Mouse (Mus musculus): ENCODE data around the gene Tyms. TPM values are rescaled to one million over a fixed set of nuclear protein-coding genes. Genes with fewer than 3 reads are reported as not detected.
A peak's percentile ranks its signal among the peaks of the same experiment; 100 is the strongest.
"Not testable (repeated sequence)": the region's sequence is repeated elsewhere in the genome, so short reads cannot be mapped to it uniquely, and the experiment has no call there.

The Tyms gene
- polyA plus RNA-seq, 1 experiment from 2014 or later: 67.9 TPM

- no peaks in the 10 kb centered on the region for H3K27me3 ChIP-seq
- H3K4me3 ChIP-seq: no peak overlapping the region
- no peaks in the 10 kb centered on the region for H3K4me1 ChIP-seq (replicated peaks)
- no peaks in the 10 kb centered on the region for H3K36me3 ChIP-seq
- no peak overlapping the region for H3K27ac ChIP-seq
- 76% methylated on average over 6 of the region's 6 CpGs for WGBS
- no peak overlapping the region for H3K9ac ChIP-seq
- no peak overlapping the region for H3K4me2 ChIP-seq
- ATAC-seq (ENCODE audit: low FRiP score): no peak
- H3K9me3 ChIP-seq: no peaks in the 10 kb centered on the region
Observed at GRCm38 (mm10) chr5:30095731-30096130, 22.3 kb upstream of the Tyms start.

- Histone ChIP-seq H3K4me2 (no peak overlapping the region), H3K4me3 (no peak overlapping the region), H3K4me1 (replicated peaks) (no peaks in the 10 kb centered on the region), H3K9ac (no peak overlapping the region), H3K9me3 (no peaks in the 10 kb centered on the region), H3K27me3 (no peaks in the 10 kb centered on the region), H3K27ac (no peak overlapping the region), H3K36me3 (no peaks in the 10 kb centered on the region)
- ATAC-seq (ENCODE audit: low FRiP score): no peak
- WGBS: 65% methylated on average over 2 of the region's 2 CpGs
Observed at GRCm38 (mm10) chr5:30094399-30094798, 21.0 kb upstream of the Tyms start.

GRCm38 (mm10) chr5:30092701-30093100 is 19.3 kb upstream of the Tyms start:
- H3K4me2 ChIP-seq: no peak overlapping the region
- no peaks in the 10 kb centered on the region for H3K36me3 ChIP-seq
- H3K27ac ChIP-seq: no peak overlapping the region
- ATAC-seq (ENCODE audit: low FRiP score): no peak
- H3K4me3 ChIP-seq: no peak overlapping the region
- 69% methylated on average over 13 of the region's 13 CpGs for WGBS
- H3K27me3 ChIP-seq: no peaks in the 10 kb centered on the region
- H3K9ac ChIP-seq: no peak overlapping the region
- no peaks in the 10 kb centered on the region for H3K4me1 ChIP-seq (replicated peaks)
- H3K9me3 ChIP-seq: no peaks in the 10 kb centered on the region

GRCm38 (mm10) chr5:30072377-30072776 is 1.0 kb downstream of the Tyms start:
- Histone ChIP-seq H3K4me3 (peak overlapping the region; percentile 72), H3K4me2 (peak overlapping the region; percentile 93), H3K9me3 (no peaks in the 10 kb centered on the region), H3K9ac (peak overlapping the region; percentile 80), H3K27me3 (no peaks in the 10 kb centered on the region), H3K4me1 (replicated peaks) (peaks cover 13% of the 10 kb centered on the region), H3K36me3 (peaks cover 24% of the 10 kb centered on the region), H3K27ac (no peak overlapping the region)
- no peak; the same call in 1 of the 2 replicates for ATAC-seq (ENCODE audit: low FRiP score)
- 73% methylated on average over 3 of the region's 3 CpGs for WGBS

GRCm38 (mm10) chr5:30071677-30072076 is 1.7 kb downstream of the Tyms start:
- WGBS: 82% methylated on average over 6 of the region's 6 CpGs
- peaks cover 26% of the 10 kb centered on the region for H3K36me3 ChIP-seq
- H3K9me3 ChIP-seq: no peaks in the 10 kb centered on the region
- ATAC-seq (ENCODE audit: low FRiP score): no peak
- 0 out of 2 replicates have a peak overlapping the region, but pooled peaks have one; percentile 4 for H3K4me3 ChIP-seq
- no peak overlapping the region for H3K27ac ChIP-seq
- H3K4me2 ChIP-seq: peak overlapping the region; percentile 93
- no peaks in the 10 kb centered on the region for H3K27me3 ChIP-seq
- peaks cover 13% of the 10 kb centered on the region for H3K4me1 ChIP-seq (replicated peaks)
- no peak overlapping the region for H3K9ac ChIP-seq

GRCm38 (mm10) chr5:30067726-30068125 is 5.7 kb downstream of the Tyms start:
- Histone ChIP-seq H3K9ac (no peak overlapping the region), H3K36me3 (peaks cover 45% of the 10 kb centered on the region), H3K4me2 (no peak overlapping the region), H3K4me3 (no peak overlapping the region), H3K4me1 (replicated peaks) (peaks cover 11% of the 10 kb centered on the region), H3K9me3 (no peaks in the 10 kb centered on the region), H3K27me3 (no peaks in the 10 kb centered on the region), H3K27ac (no peak overlapping the region)
- ATAC-seq (ENCODE audit: low FRiP score): no peak
- 75% methylated on average over 6 of the region's 6 CpGs for WGBS

- not testable (repeated sequence) for H3K27ac ChIP-seq; H3K4me1 ChIP-seq (replicated peaks); ATAC-seq (ENCODE audit: low FRiP score); H3K27me3 ChIP-seq; H3K4me2 ChIP-seq; H3K9me3 ChIP-seq; H3K4me3 ChIP-seq; H3K9ac ChIP-seq
- peaks cover 34% of the 10 kb centered on the region for H3K36me3 ChIP-seq
- 58% methylated on average over 5 of the region's 5 CpGs for WGBS
Observed at GRCm38 (mm10) chr5:30059607-30060006, 13.8 kb downstream of the Tyms start.

- Histone ChIP-seq H3K4me2 (no peak overlapping the region), H3K27ac (no peak overlapping the region), H3K27me3 (no peaks in the 10 kb centered on the region), H3K36me3 (peaks cover 26% of the 10 kb centered on the region), H3K9ac (no peak overlapping the region), H3K9me3 (no peaks in the 10 kb centered on the region), H3K4me1 (replicated peaks) (no peaks in the 10 kb centered on the region), H3K4me3 (no peak overlapping the region)
- ATAC-seq (ENCODE audit: low FRiP score): no peak
- WGBS: 67% methylated on average over 6 of the region's 6 CpGs
Observed at GRCm38 (mm10) chr5:30058216-30058731, 15.1 kb downstream of the Tyms start.

GRCm38 (mm10) chr5:30039841-30040240 is 33.6 kb downstream of the Tyms start:
- H3K36me3 ChIP-seq; ATAC-seq (ENCODE audit: low FRiP score); H3K27ac ChIP-seq; H3K4me3 ChIP-seq; H3K4me1 ChIP-seq (replicated peaks); H3K4me2 ChIP-seq; H3K9ac ChIP-seq; H3K27me3 ChIP-seq; H3K9me3 ChIP-seq: not testable (repeated sequence)
- WGBS: 90% methylated on average over 4 of the region's 4 CpGs

- H3K27ac ChIP-seq; H3K27me3 ChIP-seq; H3K4me3 ChIP-seq; H3K9ac ChIP-seq; H3K4me2 ChIP-seq; ATAC-seq (ENCODE audit: low FRiP score); H3K4me1 ChIP-seq (replicated peaks); H3K9me3 ChIP-seq; H3K36me3 ChIP-seq: not testable (repeated sequence)
- WGBS: 89% methylated on average over 5 of the region's 5 CpGs
Observed at GRCm38 (mm10) chr5:30039324-30039723, 34.1 kb downstream of the Tyms start.

GRCm38 (mm10) chr5:30037111-30037510 is 36.3 kb downstream of the Tyms start:
- H3K36me3 ChIP-seq; H3K9ac ChIP-seq; H3K4me3 ChIP-seq; H3K4me2 ChIP-seq; H3K4me1 ChIP-seq (replicated peaks); H3K9me3 ChIP-seq; ATAC-seq (ENCODE audit: low FRiP score); H3K27me3 ChIP-seq; H3K27ac ChIP-seq: not testable (repeated sequence)
- 95% methylated on average over 2 of the region's 2 CpGs for WGBS

GRCm38 (mm10) chr5:30035862-30036261 is 37.6 kb downstream of the Tyms start:
- H3K27ac ChIP-seq; ATAC-seq (ENCODE audit: low FRiP score); H3K9me3 ChIP-seq; H3K9ac ChIP-seq; H3K36me3 ChIP-seq; H3K4me3 ChIP-seq; H3K4me1 ChIP-seq (replicated peaks); H3K27me3 ChIP-seq; H3K4me2 ChIP-seq: not testable (repeated sequence)
- 90% methylated on average over 4 of the region's 4 CpGs for WGBS

- H3K4me2 ChIP-seq: no peak overlapping the region
- no peaks in the 10 kb centered on the region for H3K9me3 ChIP-seq
- H3K27ac ChIP-seq: no peak overlapping the region
- no peak for ATAC-seq (ENCODE audit: low FRiP score)
- H3K4me1 ChIP-seq (replicated peaks): no peaks in the 10 kb centered on the region
- no peaks in the 10 kb centered on the region for H3K36me3 ChIP-seq
- no peaks in the 10 kb centered on the region for H3K27me3 ChIP-seq
- H3K9ac ChIP-seq: no peak overlapping the region
- H3K4me3 ChIP-seq: no peak overlapping the region
- 69% methylated on average over 2 of the region's 2 CpGs for WGBS
Observed at GRCm38 (mm10) chr5:30014580-30014979, 58.8 kb downstream of the Tyms start.
